Mouse (Mus musculus) cortical plate, adult 2 months (tissue): ENCODE results near the gene Casd1.

Experiments used
- CTCF ChIP-seq: fragments of 200-500 bp; IDR thresholded peaks from 2 replicates; pipeline ENCODE4 v1.5.1; 2011; ENCODE audit warnings: mild to moderate bottlenecking, control low read depth, low read length; ENCODE audit not compliant: insufficient read depth; ENCODE audit errors: extremely low read depth
- POLR2A ChIP-seq: fragments of 200-500 bp; IDR thresholded peaks from 2 replicates; pipeline ENCODE4 v1.6.1; 2011; ENCODE audit warnings: mild to moderate bottlenecking, low read length, control low read depth; ENCODE audit not compliant: insufficient read depth; ENCODE audit errors: extremely low read depth

- TF ChIP-seq POLR2A: no peak
- TF ChIP-seq CTCF: no peak
These were observed 468 bp upstream of the Casd1 start for GRCm38 (mm10) chr6:4600085-4600657.
